Mouse (Mus musculus) liver, embryonic 11.5 days (tissue): ENCODE results near the gene S100a14. TPM values are rescaled to one million over a fixed set of nuclear protein-coding genes. Genes with fewer than 3 reads are reported as not detected.

Source experiments
- ATAC-seq: fragments of 200-750 bp; cut with Nextera tagmentation; replicated peaks from 2 replicates; pipeline ENCODE4 v1.8.0; 2017; ENCODE audit warnings: moderate number of reproducible peaks, mild to moderate bottlenecking, moderate TSS enrichment, moderate library complexity; ENCODE audit not compliant: low FRiP score
- DNase-seq: peaks from one replicate; pipeline ENCODE4 v3.0.0-alpha.2; 2017; ENCODE audit warnings: low spot score
- H3K27ac ChIP-seq: fragments of 300-500 bp; sonication (generic); 2 replicates; pipeline ENCODE4 v1.5.1; 2014; ENCODE audit warnings: mild to moderate bottlenecking, low read depth, low read length, control low read depth
- H3K27me3 ChIP-seq: fragments of 300-500 bp; sonication (generic); replicated peaks from 2 replicates; pipeline ENCODE4 v1.6.1; 2014; ENCODE audit warnings: low read length, mixed read lengths; ENCODE audit not compliant: control insufficient read depth, insufficient read depth
- H3K36me3 ChIP-seq: fragments of 300-500 bp; sonication (generic); 2 replicates; pipeline ENCODE4 v1.6.1; 2014; ENCODE audit warnings: mild to moderate bottlenecking, low read length, moderate library complexity, mixed read lengths; ENCODE audit not compliant: control insufficient read depth, insufficient read depth
- H3K4me1 ChIP-seq: fragments of 300-500 bp; sonication (generic); replicated peaks from 2 replicates; pipeline ENCODE4 v1.6.1; 2014; ENCODE audit warnings: low read length, mixed read lengths; ENCODE audit not compliant: control insufficient read depth, insufficient read depth
- H3K4me2 ChIP-seq: fragments of 300-500 bp; sonication (generic); 2 replicates; pipeline ENCODE4 v1.6.1; 2014; ENCODE audit warnings: mild to moderate bottlenecking, control low read depth, moderate library complexity
- H3K4me3 ChIP-seq: fragments of 300-500 bp; sonication (generic); 2 replicates; pipeline ENCODE4 v1.5.1; 2014; ENCODE audit warnings: low read depth, low read length, control low read depth
- H3K9ac ChIP-seq: fragments of 300-500 bp; sonication (generic); 2 replicates; pipeline ENCODE4 v1.6.1; 2014; ENCODE audit warnings: low read depth, low read length, control low read depth
- H3K9me3 ChIP-seq: fragments of 300-500 bp; sonication (generic); 2 replicates; pipeline ENCODE4 v1.6.1; 2016; ENCODE audit warnings: low read length, inconsistent platforms, mixed read lengths; ENCODE audit not compliant: control insufficient read depth
- WGBS: fragments of 180-500 bp; shearing (Covaris S2); extraction: QIAGEN DNeasy Blood & Tissue Kit; methylation state at CpG from one replicate; pipeline ENCODE4 v1.1.7; 2014; 5-methylcytosine and 5-hydroxymethylcytosine counted together
- polyA plus RNA-seq: library from polyadenylated mRNA; unstranded; fragments of >200 nt; fragmentation: Nextera tagmentation; extraction: Ambion mirVana; gene quantifications from 2 replicates; pipeline ENCODE4 v1.2.1, GENCODE M21; 2014

The S100a14 gene
- polyA plus RNA-seq, 1 experiment from 2014 or later: not detected

DNA sequence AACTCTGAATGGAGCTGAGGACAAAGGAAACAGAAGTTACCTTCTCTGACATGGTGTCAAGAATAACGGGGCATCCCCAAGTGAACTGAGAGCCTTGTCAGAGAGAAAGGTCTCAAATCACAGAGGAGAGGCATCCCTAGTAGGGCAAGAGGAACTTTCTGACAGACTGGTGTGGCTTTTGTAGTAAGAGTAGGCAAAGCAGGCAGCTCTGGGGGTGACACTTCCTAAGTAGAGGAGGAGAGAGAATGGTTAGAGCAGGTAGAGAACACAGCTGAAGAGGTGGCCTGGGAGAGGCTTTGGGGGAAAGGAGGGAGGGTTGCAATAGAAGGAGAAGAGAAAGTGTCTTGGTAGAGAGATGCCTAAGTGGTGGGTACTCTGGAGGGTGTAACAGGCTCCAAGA, 8.8 kb downstream of the S100a14 start:
- Histone ChIP-seq H3K27ac (no peak overlapping the region), H3K9me3 (no peaks in the 10 kb centered on the region), H3K9ac (no peak overlapping the region), H3K27me3 (no peaks in the 10 kb centered on the region), H3K4me2 (no peak overlapping the region), H3K4me3 (no peak overlapping the region), H3K36me3 (no peaks in the 10 kb centered on the region), H3K4me1 (no peaks in the 10 kb centered on the region)
- DNase-seq (no peak), ATAC-seq (no peak)
- 64% methylated on average over 1 of the region's 1 CpGs for WGBS

DNA sequence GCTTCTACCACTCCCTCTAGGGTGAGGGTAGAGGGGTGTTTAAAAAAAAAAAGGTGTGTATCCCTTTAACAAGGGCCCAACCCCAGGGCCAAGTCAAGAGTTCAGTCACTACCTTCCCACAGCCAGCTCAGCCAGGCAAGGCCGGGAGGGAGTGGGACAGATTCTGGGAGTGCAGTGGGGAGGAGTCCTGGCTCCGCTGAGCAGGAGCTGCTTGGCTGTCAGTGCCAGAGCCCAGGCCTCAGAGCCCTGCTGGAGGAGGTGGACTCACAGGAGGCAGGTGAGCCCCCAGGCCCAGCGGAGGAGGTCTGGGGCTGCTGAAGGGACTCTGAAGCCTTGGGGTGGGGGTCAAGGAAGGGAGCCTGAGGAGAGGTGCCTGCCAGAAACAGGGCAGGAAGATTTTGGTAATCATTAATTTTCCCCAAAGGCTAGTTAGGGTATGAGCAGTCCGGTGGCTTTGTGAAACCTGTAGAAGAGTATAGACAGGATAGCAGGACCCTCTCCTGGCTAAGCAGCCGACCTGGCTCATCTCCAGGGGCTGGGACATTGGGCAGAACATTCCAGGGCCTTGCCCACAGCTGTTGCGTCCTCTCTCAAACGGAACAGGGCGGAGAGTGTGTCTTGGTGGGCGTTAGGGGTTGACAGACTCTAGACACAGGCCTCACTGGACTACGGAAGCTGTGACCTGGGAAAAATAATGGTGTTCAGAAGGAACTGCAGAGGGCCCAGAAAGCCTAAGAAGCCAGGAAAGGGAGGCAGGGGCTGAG, 10.7 kb downstream of the S100a14 start, which contains the start of gene S100a16:
S100a16 (plus strand) TSS at position 114 of the 764 bp plus-strand sequence.
- no peaks in the 10 kb centered on the region for H3K9me3 ChIP-seq
- peak within 1 kb of the TSS; percentile 26 for H3K4me2 ChIP-seq
- no peaks in the 10 kb centered on the region for H3K36me3 ChIP-seq
- H3K27me3 ChIP-seq: no peaks in the 10 kb centered on the region
- WGBS: 46% methylated on average over 10 of the region's 10 CpGs
- H3K4me1 ChIP-seq: no peaks in the 10 kb centered on the region
- H3K4me3 ChIP-seq: 0 out of 2 replicates have a peak within 1 kb of the TSS, but pooled peaks have one; percentile 17
- no peak within 1 kb of the TSS for H3K27ac ChIP-seq
- DNase-seq (no peak), ATAC-seq (peak; percentile 42)
- no peak within 1 kb of the TSS for H3K9ac ChIP-seq

DNA sequence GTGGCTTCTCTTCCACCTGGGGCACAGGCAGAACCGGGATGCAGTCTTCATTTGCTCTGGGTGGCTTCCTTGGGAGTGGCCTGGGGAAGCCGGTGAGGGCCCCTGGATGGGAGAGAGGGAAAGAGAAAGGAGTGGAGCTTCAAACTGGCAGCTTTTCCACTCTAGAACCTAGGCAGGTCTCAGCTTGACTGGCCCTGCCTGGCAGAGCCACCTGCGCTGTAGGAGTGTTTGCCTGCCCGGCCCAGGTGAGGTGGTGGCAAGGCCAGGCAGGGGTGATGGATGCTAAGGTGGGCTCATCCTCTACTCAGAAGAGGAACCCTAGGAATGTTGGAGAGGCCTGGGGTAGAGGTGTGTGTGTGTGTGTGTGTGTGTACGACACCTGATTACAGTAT, 11.2 kb downstream of the S100a14 start:
- H3K9ac ChIP-seq: no peak overlapping the region
- ATAC-seq: no peak
- WGBS: 72% methylated on average over 5 of the region's 5 CpGs

DNA sequence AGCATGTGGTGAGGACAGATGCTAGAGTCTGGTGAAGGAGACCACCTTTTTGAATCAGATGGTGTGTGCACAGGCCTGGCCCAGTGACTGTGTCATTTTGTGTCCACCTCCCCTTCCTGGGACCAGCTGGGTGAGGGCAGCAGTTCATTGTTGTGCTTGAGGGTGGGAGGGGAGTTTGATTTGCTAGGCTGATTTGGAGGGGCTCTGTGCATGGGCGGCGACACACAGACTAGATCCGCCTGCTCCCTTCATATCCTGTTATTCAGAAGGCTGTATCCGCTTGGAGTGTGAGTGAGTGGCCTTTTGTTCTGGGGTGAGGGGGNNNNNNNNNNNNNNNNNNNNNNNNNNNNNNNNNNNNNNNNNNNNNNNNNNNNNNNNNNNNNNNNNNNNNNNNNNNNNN, 14.2 kb downstream of the S100a14 start:
- H3K9ac ChIP-seq: no peak overlapping the region
- H3K4me1 ChIP-seq: no peaks in the 10 kb centered on the region
- DNase-seq (peak; percentile 17), ATAC-seq (peak; percentile 15; the same call in 1 of the 2 replicates)
- WGBS: 67% methylated on average over 4 of the region's 4 CpGs
- H3K4me3 ChIP-seq: no peak overlapping the region
- H3K27me3 ChIP-seq: no peaks in the 10 kb centered on the region
- no peaks in the 10 kb centered on the region for H3K9me3 ChIP-seq
- no peak overlapping the region for H3K27ac ChIP-seq
- no peaks in the 10 kb centered on the region for H3K36me3 ChIP-seq
- no peak overlapping the region for H3K4me2 ChIP-seq

More for the DNA sequence above, 11.2 kb downstream of the S100a14 start:
- DNase-seq: no peak
- Histone ChIP-seq H3K4me3 (0 out of 2 replicates have a peak overlapping the region, but pooled peaks have one; percentile 17), H3K27me3 (no peaks in the 10 kb centered on the region), H3K9me3 (no peaks in the 10 kb centered on the region), H3K27ac (no peak overlapping the region), H3K4me1 (no peaks in the 10 kb centered on the region), H3K4me2 (peak overlapping the region; percentile 26), H3K36me3 (no peaks in the 10 kb centered on the region)

DNA sequence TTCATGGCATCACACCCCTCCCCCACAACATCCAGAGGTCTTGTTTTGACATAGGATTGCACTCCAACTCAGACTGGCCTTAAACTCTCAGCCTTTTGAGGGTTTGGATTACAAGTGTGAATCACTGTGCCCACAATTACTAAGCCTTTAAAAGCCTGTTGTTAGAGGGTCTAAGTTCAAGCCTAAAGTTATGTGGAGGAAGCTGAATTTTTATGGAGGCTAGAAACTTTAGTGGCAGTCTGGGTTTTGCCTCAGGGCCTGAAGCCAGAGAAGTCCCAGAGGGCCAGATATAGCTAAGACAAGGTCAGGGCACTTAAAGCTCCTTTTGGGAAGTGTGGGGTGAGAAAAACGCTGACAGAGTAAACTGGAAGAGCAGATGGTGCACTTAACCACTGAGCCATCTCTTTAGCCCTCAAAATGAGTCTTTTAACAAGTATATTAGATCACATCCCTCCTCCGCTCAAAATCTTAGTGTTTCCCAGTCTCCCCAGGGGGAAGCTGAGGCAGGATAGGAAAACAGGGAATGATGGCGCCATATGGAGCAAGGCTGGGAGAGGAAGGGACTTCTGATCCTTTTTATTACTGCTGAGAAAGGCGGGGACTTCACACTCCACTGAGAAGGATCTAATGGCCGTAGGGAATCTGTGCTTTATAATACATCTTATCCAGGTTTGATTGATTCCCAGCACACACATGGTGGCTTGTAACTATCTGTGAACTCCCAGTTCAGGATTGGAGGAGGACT, 23.2 kb downstream of the S100a14 start:
- no peak overlapping the region for H3K9ac ChIP-seq
- no peaks in the 10 kb centered on the region for H3K27me3 ChIP-seq
- no peak for DNase-seq
- no peak for ATAC-seq
- no peak overlapping the region for H3K4me3 ChIP-seq
- no peaks in the 10 kb centered on the region for H3K36me3 ChIP-seq
- H3K27ac ChIP-seq: no peak overlapping the region
- H3K4me2 ChIP-seq: no peak overlapping the region
- no peaks in the 10 kb centered on the region for H3K4me1 ChIP-seq
- WGBS: 58% methylated on average over 5 of the region's 5 CpGs
- H3K9me3 ChIP-seq: no peaks in the 10 kb centered on the region

DNA sequence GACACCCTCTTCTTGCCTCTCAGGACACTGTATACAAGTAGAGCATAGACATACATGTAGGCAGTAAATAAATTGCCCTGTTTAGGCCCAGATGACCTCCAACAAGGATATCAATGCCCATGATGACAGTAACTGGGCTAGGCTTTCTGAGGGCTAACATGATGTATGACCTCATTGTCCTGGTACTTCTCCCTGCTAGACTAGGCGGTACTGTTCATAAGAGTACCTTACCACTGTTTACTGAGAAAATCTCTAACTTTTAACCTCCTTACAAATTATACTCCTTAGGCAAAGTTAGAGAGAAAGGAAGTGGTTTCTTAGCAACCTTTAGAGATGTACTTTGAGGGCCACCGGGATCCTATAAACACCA, 23.8 kb downstream of the S100a14 start:
- no peak for ATAC-seq
- H3K9me3 ChIP-seq: no peaks in the 10 kb centered on the region
- no peak overlapping the region for H3K9ac ChIP-seq
- H3K27me3 ChIP-seq: no peaks in the 10 kb centered on the region
- no peak overlapping the region for H3K4me2 ChIP-seq
- DNase-seq: no peak
- H3K36me3 ChIP-seq: no peaks in the 10 kb centered on the region
- H3K4me1 ChIP-seq: no peaks in the 10 kb centered on the region
- 85% methylated on average over 2 of the region's 2 CpGs for WGBS
- H3K27ac ChIP-seq: no peak overlapping the region
- no peak overlapping the region for H3K4me3 ChIP-seq

DNA sequence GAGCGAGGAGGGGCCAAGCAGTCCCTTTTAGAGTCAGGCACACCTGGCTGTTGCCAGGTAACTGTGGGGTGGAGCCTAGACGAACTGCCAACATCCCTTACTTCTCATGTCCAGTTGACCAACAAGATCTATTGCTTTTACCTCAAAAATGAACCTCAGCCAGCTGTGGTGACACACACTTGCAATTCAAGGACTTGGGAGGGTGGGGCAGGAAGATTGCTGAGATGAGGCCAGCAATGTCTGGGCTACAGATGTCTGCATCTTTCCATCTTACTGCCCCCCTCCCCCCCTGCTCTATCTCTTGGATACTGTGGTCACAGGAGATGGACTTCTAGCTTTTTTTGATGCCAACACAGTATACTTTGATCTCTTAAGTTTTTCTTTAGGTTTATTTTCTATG, 25.6 kb downstream of the S100a14 start:
- ATAC-seq: no peak
- DNase-seq: no peak

DNA sequence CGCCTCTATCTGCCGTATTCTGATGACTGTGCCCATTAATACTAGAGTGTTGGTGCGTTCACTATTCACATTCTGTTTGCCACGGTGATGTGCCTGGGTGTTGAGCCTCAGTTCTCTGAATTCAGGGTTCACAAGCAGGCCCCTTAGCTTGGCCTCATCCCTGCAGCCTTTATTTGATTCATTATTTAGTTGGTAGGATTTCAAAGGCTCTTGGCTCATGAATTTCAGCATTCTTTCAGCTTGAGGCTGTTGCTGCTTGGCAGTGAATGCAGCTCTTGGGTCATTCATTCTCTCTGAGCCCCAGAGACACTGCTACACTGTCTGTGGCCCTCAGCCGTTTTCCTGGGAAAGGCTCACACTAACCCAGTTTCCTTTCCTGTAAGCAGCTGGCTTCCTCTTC, 29.3 kb downstream of the S100a14 start:
- ATAC-seq (no peak), DNase-seq (no peak)
- H3K27ac ChIP-seq: no peak overlapping the region
- no peak overlapping the region for H3K4me3 ChIP-seq
- no peak overlapping the region for H3K9ac ChIP-seq
- no peaks in the 10 kb centered on the region for H3K9me3 ChIP-seq
- H3K36me3 ChIP-seq: no peaks in the 10 kb centered on the region
- no peaks in the 10 kb centered on the region for H3K4me1 ChIP-seq
- 78% methylated on average over 5 of the region's 5 CpGs for WGBS
- no peaks in the 10 kb centered on the region for H3K27me3 ChIP-seq
- no peak overlapping the region for H3K4me2 ChIP-seq

More for the DNA sequence above, 25.6 kb downstream of the S100a14 start:
- Histone ChIP-seq H3K9ac (no peak overlapping the region), H3K27ac (no peak overlapping the region), H3K36me3 (no peaks in the 10 kb centered on the region), H3K4me3 (no peak overlapping the region), H3K27me3 (no peaks in the 10 kb centered on the region), H3K9me3 (no peaks in the 10 kb centered on the region), H3K4me1 (no peaks in the 10 kb centered on the region), H3K4me2 (no peak overlapping the region)
- WGBS: 80% methylated on average over 2 of the region's 2 CpGs
